Mouse (Mus musculus) hindbrain, embryonic 11.5 days (tissue): Measurements from ENCODE around the gene Gm572. TPM values are rescaled to one million over a fixed set of nuclear protein-coding genes. Genes with fewer than 3 reads are reported as not detected.

Source experiments
- ATAC-seq: fragments of 200-750 bp; cut with Nextera tagmentation; 2 replicates; pipeline ENCODE4 v1.8.0; 2017; ENCODE audit warnings: mild to moderate bottlenecking, moderate TSS enrichment, moderate library complexity; ENCODE audit not compliant: low FRiP score
- DNase-seq: peaks from one replicate; pipeline ENCODE4 v3.0.0-alpha.2; 2015; ENCODE audit warnings: low spot score
- H3K27ac ChIP-seq: fragments of 300-500 bp; sonication (generic); 2 replicates; pipeline ENCODE4 v1.5.1; 2014; ENCODE audit warnings: mild to moderate bottlenecking, low read depth, low read length
- H3K27me3 ChIP-seq: fragments of 300-500 bp; sonication (generic); 2 replicates; pipeline ENCODE4 v1.6.1; 2014; ENCODE audit warnings: mild to moderate bottlenecking, low read length, moderate library complexity, mixed read lengths; ENCODE audit not compliant: control insufficient read depth, insufficient read depth
- H3K36me3 ChIP-seq: fragments of 300-500 bp; sonication (generic); 2 replicates; pipeline ENCODE4 v1.6.1; 2014; ENCODE audit warnings: mild to moderate bottlenecking, low read length, moderate library complexity, mixed read lengths; ENCODE audit not compliant: control insufficient read depth, insufficient read depth
- H3K4me1 ChIP-seq: fragments of 300-500 bp; sonication (generic); replicated peaks from 2 replicates; pipeline ENCODE4 v1.6.1; 2014; ENCODE audit warnings: low read length, mixed read lengths; ENCODE audit not compliant: control insufficient read depth, insufficient read depth
- H3K4me2 ChIP-seq: fragments of 300-500 bp; sonication (generic); replicated peaks from 2 replicates; pipeline ENCODE4 v1.6.1; 2014; ENCODE audit warnings: mild to moderate bottlenecking, low read depth, low read length
- H3K4me3 ChIP-seq: fragments of 300-500 bp; sonication (generic); 2 replicates; pipeline ENCODE4 v1.5.1; 2014; ENCODE audit warnings: low read depth, low read length
- H3K9ac ChIP-seq: fragments of 300-500 bp; sonication (generic); 2 replicates; pipeline ENCODE4 v1.6.1; 2014; ENCODE audit warnings: low read depth, low read length
- H3K9me3 ChIP-seq: fragments of 300-500 bp; sonication (generic); 2 replicates; pipeline ENCODE4 v1.6.1; 2016; ENCODE audit warnings: low read length; ENCODE audit not compliant: control insufficient read depth
- WGBS: fragments of 180-500 bp; shearing (Covaris S2); extraction: QIAGEN DNeasy Blood & Tissue Kit; methylation state at CpG from one replicate; pipeline ENCODE4 v1.1.7; 2014; 5-methylcytosine and 5-hydroxymethylcytosine counted together
- polyA plus RNA-seq: library from polyadenylated mRNA; unstranded; fragments of >200 nt; fragmentation: Nextera tagmentation; extraction: Ambion mirVana; gene quantifications from 2 replicates; pipeline ENCODE4 v1.2.1, GENCODE M21; 2014

Gene Gm572
- polyA plus RNA-seq, 1 experiment from 2014 or later, result not detected

DNA sequence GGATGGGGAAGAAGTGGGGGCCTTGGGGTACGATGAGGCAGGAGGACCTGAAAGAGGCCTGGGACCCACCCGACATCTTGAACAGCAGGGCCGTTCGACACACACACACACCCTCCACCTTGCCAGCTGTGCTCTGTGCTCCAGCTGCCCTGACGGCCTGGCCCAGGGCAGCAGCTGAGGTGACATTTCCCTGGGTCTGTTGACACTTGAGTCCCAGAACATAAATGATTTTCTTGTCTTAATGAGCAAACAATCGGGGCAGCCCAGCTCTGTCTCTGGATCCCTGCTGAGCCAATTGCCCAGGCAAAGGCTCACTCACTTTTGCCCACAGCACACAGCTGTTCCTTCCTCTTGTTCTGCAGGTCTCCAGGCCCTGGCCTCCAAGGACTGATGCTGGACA, 20.9 kb downstream of the Gm572 start:
- peak; percentile 36 for ATAC-seq
- peaks cover 2% of the 10 kb centered on the region; the same call in 1 of the 2 replicates for H3K4me1 ChIP-seq
- H3K4me3 ChIP-seq, result no peak overlapping the region
- no peak overlapping the region for H3K27ac ChIP-seq
- no peaks in the 10 kb centered on the region for H3K9me3 ChIP-seq
- no peak overlapping the region for H3K4me2 ChIP-seq
- no peak overlapping the region for H3K9ac ChIP-seq
- H3K36me3 ChIP-seq, result no peaks in the 10 kb centered on the region
- 53% methylated on average over 6 of the region's 6 CpGs for WGBS
- peaks cover 2% of the 10 kb centered on the region; the same call in 1 of the 2 replicates for H3K27me3 ChIP-seq
- no peak for DNase-seq

DNA sequence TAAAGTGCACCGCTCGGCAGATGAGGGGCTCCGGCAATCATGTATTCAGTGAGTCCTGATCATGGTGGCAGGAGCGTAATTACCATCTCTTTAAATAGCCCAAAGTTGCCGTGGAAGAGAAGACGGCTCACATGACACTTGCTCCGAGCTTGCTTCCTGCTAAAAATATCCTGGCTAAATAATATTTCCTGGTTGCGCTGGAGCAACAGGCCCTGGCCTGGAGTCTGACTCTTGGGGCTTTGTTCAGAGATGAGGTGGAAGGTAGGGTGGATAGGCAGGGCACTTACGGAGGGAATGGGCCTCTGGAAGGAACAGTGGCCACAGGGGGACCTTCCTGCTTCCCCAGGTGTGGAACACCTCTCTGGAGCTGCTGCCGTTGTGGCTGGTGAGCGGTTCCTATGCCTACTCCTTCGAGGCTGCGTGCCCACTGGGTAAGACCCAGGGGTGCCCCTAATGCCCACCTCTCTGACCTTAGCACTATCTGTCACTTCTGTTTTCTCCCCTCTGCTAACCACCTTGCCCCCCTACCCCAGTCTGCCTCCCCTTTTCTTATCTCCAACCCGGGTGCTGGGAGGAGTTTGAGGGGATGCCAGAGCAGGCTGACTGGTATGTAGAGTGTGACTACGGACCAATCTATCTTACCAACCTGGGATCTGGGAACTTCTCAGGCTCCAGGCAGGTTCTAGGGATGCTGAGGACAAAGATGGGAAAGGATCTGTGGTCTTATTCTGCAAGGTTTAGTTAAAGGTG, 24.1 kb downstream of the Gm572 start:
- ATAC-seq (no peak), DNase-seq (no peak)
- WGBS, result 85% methylated on average over 15 of the region's 15 CpGs
- no peaks in the 10 kb centered on the region for H3K9me3 ChIP-seq
- H3K4me2 ChIP-seq, result no peak overlapping the region
- no peaks in the 10 kb centered on the region; the same call in 1 of the 2 replicates for H3K4me1 ChIP-seq
- no peak overlapping the region for H3K4me3 ChIP-seq
- H3K36me3 ChIP-seq, result no peaks in the 10 kb centered on the region
- no peak overlapping the region for H3K27ac ChIP-seq
- H3K9ac ChIP-seq, result no peak overlapping the region
- no peaks in the 10 kb centered on the region; the same call in 1 of the 2 replicates for H3K27me3 ChIP-seq

DNA sequence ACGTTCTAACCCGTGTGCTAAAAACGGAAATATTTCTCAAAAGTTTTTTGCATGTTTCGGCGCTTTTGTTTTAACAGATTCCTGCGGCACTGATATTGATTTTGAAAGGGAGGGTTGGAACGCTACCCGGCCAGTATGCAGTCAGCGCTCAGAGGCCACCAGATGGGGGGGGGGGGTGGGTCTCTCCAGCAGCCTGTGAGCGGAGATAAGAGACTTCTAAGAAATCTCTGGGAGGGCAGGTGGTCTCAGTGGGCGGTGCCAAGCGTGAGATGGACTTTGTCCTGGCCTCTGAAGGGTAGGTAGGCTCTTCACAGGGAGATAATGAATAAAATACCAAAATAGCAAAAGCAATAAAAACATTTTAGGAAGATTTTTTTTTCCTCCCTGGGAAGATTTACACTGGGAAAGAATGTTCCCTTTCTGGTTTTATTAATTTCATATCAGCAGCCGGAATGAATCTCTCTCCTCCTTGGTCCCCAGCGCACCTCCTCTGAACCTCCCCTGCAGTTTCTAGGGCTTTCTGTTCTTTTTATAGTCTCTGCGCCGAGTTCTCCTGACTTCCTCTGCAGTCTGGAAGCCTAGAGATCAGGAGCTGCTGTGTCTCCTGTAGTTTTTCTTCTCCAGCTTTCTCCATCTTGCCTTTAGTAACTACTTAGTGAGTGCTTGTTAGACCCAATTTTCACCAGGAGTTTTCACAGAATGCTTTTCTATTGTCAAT, 28.3 kb downstream of the Gm572 start:
- Histone ChIP-seq H3K36me3 (no peaks in the 10 kb centered on the region), H3K4me2 (no peak overlapping the region), H3K27ac (no peak overlapping the region), H3K4me1 (0 out of 2 replicates have a peak, but pooled peaks cover 3% of the 10 kb centered on the region), H3K4me3 (no peak overlapping the region), H3K9ac (no peak overlapping the region), H3K9me3 (no peaks in the 10 kb centered on the region), H3K27me3 (0 out of 2 replicates have a peak, but pooled peaks cover 2% of the 10 kb centered on the region)
- 65% methylated on average over 16 of the region's 16 CpGs for WGBS
- ATAC-seq (no peak), DNase-seq (no peak)

DNA sequence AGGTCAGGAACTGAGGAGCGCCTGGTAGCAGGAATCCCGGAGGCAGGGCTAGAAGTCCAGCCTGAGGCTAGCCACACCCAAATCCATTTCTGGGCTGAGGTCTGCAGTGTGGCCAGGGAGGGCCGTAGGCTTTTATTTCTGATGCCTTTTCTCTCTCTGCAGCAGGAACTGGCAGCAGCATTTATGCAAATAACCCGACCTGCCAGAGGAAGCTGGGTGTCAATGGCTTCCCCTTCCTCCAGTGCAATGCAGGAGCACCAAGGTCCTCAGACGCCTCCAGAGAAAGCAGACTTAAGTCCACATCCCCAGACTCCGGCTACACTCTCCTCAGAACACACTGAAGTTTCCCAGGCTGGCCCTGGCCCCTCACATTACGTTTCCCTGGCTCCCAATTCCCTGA, 31.9 kb downstream of the Gm572 start:
- no peaks in the 10 kb centered on the region for H3K9me3 ChIP-seq
- H3K4me3 ChIP-seq, result no peak overlapping the region
- H3K27me3 ChIP-seq, result 0 out of 2 replicates have a peak, but pooled peaks cover 2% of the 10 kb centered on the region
- H3K9ac ChIP-seq, result no peak overlapping the region
- H3K36me3 ChIP-seq, result no peaks in the 10 kb centered on the region
- no peak overlapping the region for H3K4me2 ChIP-seq
- ATAC-seq, result no peak
- H3K4me1 ChIP-seq, result 0 out of 2 replicates have a peak, but pooled peaks cover 6% of the 10 kb centered on the region
- DNase-seq, result no peak
- H3K27ac ChIP-seq, result no peak overlapping the region
- 44% methylated on average over 7 of the region's 7 CpGs for WGBS

DNA sequence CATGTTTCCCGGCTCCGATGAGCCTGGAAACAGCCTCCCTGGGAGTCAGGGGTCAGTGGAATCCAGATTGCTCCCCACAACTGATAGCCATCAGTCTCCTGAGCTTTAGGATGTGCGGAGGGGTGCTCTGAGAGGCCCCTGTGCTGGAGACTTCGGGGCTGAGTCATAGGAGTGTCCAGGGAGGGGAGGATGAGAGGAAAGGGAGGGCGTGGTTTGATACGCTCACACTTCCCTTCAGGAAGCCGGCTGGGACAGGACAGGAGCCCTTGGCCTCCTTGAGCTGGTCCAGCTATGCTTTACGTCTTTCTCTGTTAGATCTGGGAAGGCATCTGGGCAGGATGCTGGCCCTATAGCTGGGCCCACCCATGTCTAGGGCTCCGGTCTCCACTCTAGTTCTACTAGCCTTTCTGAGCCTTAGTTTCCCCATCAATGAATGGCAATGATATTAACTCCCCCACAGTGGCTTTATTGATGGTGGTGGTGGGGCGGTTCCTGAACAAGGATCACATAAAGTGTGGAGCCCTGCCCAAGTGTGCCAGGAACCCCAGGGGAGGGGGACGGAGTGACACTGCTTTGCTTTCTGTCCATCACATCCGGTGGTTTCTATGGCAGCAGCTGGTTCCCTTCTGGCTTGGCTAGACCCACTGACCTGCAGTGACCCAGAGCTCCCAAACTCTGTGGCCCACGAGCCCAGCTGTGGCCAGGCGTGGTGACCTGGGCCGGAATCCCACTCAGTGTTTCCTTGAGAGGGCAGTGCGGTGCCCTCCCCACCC, 33.3 kb downstream of the Gm572 start:
- 39% methylated on average over 16 of the region's 16 CpGs for WGBS
- 0 out of 2 replicates have a peak, but pooled peaks cover 7% of the 10 kb centered on the region for H3K4me1 ChIP-seq
- no peak overlapping the region for H3K4me2 ChIP-seq
- no peaks in the 10 kb centered on the region for H3K9me3 ChIP-seq
- H3K4me3 ChIP-seq, result no peak overlapping the region
- 0 out of 2 replicates have a peak, but pooled peaks cover 2% of the 10 kb centered on the region for H3K27me3 ChIP-seq
- H3K36me3 ChIP-seq, result no peaks in the 10 kb centered on the region
- H3K9ac ChIP-seq, result no peak overlapping the region
- H3K27ac ChIP-seq, result peak overlapping the region; percentile 24; the same call in 1 of the 2 replicates
- DNase-seq, result peak; percentile 59
- ATAC-seq, result peak; percentile 54; the same call in 1 of the 2 replicates

DNA sequence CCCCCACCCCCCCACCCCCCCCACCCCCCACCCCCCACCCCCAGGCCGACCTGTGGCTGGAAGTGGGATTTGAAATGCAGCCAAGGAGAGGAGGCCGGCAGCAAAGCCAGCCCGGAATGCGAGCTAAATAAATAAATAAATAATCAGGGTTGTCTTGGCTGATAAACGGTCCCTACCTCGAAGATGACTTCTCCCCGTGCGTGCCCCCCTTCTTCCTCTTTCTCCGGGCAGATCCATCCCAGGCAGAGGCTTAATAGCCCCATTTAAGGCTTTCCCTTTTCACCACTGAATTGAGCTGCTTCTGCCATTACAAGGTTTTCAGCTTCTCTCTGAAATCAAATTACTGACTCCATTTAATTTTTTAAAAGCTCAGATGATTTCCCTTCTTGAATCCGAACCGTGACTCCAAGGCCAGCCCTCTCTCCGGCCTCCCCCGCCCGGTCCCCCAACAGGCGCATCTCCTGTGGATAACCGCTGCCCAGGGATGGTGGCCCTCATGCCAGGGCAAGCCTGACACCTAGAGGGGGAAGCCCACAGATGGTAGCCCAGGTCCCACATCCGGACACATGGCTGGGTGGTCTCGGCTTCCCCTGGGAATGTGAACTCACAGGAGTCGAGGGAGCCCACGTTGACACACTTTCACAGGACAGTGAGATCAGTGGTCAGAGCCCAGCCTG, 34.0 kb downstream of the Gm572 start:
- H3K9me3 ChIP-seq, result no peaks in the 10 kb centered on the region
- no peak overlapping the region for H3K4me3 ChIP-seq
- 0 out of 2 replicates have a peak, but pooled peaks cover 2% of the 10 kb centered on the region for H3K27me3 ChIP-seq
- ATAC-seq, result no peak
- WGBS, result 41% methylated on average over 20 of the region's 20 CpGs
- no peak for DNase-seq
- no peaks in the 10 kb centered on the region for H3K36me3 ChIP-seq
- 0 out of 2 replicates have a peak, but pooled peaks cover 8% of the 10 kb centered on the region for H3K4me1 ChIP-seq
- H3K9ac ChIP-seq, result no peak overlapping the region
- H3K27ac ChIP-seq, result no peak overlapping the region
- no peak overlapping the region for H3K4me2 ChIP-seq

DNA sequence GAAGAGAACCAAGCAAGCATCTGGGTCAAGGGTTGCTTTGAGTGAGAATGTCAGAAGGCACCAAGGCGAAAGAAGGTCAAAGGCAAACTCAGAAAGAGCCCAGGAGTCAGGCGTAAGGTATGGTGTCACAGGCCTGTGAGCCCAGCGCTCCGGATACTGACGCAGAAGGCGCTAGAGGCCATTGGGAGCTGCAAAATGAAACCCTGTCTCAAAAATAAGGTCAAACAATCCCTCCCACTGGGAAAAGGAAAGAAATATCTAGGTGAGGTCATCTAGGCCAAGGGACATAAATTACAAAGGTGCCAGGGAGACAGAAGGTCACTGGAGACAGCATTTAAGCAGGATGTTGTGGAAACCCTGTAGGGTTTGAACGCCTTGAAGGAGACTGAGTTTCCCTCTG, 35.0 kb downstream of the Gm572 start:
- Histone ChIP-seq H3K27ac (no peak overlapping the region), H3K9me3 (no peaks in the 10 kb centered on the region), H3K36me3 (no peaks in the 10 kb centered on the region), H3K27me3 (0 out of 2 replicates have a peak, but pooled peaks cover 2% of the 10 kb centered on the region), H3K4me1 (0 out of 2 replicates have a peak, but pooled peaks cover 8% of the 10 kb centered on the region), H3K4me3 (no peak overlapping the region), H3K4me2 (no peak overlapping the region), H3K9ac (no peak overlapping the region)
- 71% methylated on average over 7 of the region's 7 CpGs for WGBS
- DNase-seq (no peak), ATAC-seq (no peak)

DNA sequence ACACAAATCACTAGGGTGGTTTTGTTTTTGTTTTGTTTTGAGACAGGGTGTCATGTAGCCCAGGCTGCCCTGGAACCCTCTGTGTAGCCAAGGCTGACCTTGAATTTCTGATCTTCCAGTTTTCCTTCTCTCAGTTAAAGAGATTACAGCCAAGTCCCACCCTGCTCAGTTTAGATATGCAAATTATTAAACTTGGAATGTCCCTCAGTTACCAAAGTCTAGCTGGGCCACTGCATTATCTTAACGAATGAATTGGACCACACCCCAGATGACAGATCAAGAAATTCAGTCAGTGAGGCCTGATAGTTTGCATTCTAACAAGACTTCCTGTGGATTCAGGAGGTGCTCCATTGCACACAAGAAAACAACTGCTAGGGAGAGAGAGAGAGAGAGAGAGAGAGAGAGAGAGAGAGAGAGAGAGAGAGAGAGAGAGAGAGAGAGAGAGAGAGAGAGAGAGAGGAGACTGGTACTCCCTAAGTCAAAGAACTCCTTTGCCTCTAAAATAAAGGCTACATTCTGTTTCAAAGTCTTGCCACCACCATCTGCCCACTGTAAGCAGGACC, 37.5 kb downstream of the Gm572 start:
- no peaks in the 10 kb centered on the region for H3K36me3 ChIP-seq
- H3K27me3 ChIP-seq, result 0 out of 2 replicates have a peak, but pooled peaks cover 2% of the 10 kb centered on the region
- ATAC-seq (no peak), DNase-seq (no peak)
- H3K4me1 ChIP-seq, result 0 out of 2 replicates have a peak, but pooled peaks cover 8% of the 10 kb centered on the region
- H3K27ac ChIP-seq, result no peak overlapping the region
- H3K4me3 ChIP-seq, result no peak overlapping the region
- no peak overlapping the region for H3K4me2 ChIP-seq
- no peak overlapping the region for H3K9ac ChIP-seq
- WGBS, result 73% methylated on average over 1 of the region's 1 CpGs
- H3K9me3 ChIP-seq, result no peaks in the 10 kb centered on the region
